Mouse (Mus musculus) splenic B cell, adult 2 months (primary cell): Measurements from ENCODE around the gene Ophn1.

Experiments used
- DNase-seq: peaks from one replicate; pipeline ENCODE4 v3.0.0-alpha.2; 2011; ENCODE audit warnings: low read depth, low spot score
- H3K27me3 ChIP-seq: 2 replicates; pipeline ENCODE4 v1.6.1; 2012; ENCODE audit warnings: mild to moderate bottlenecking, low read length, moderate library complexity, mixed read lengths; ENCODE audit not compliant: control insufficient read depth, poor library complexity, insufficient read depth, severe bottlenecking
- H3K36me3 ChIP-seq: 2 replicates; pipeline ENCODE4 v1.6.1; 2012; ENCODE audit warnings: mild to moderate bottlenecking, low read length, moderate library complexity, mixed read lengths; ENCODE audit not compliant: control insufficient read depth, poor library complexity, insufficient read depth, severe bottlenecking

Ophn1 gene

GRCm38 (mm10) chrX:98870541-98870940, 20.3 kb downstream of the Ophn1 start:
- H3K36me3 ChIP-seq: no peaks in the 10 kb centered on the region
- DNase-seq: no peak
- H3K27me3 ChIP-seq: no peaks in the 10 kb centered on the region

GRCm38 (mm10) chrX:98869735-98870134, 21.1 kb downstream of the Ophn1 start:
- Histone ChIP-seq H3K27me3 (no peaks in the 10 kb centered on the region), H3K36me3 (no peaks in the 10 kb centered on the region)
- DNase-seq: no peak

- no peaks in the 10 kb centered on the region for H3K36me3 ChIP-seq
- H3K27me3 ChIP-seq: no peaks in the 10 kb centered on the region
- DNase-seq: no peak
Measured at GRCm38 (mm10) chrX:98869165-98869564, 21.7 kb downstream of the Ophn1 start.

- H3K27me3 ChIP-seq: no peaks in the 10 kb centered on the region
- DNase-seq: peak; percentile 0
Measured at GRCm38 (mm10) chrX:98860167-98860566, 30.7 kb downstream of the Ophn1 start.

GRCm38 (mm10) chrX:98856046-98856445, 34.8 kb downstream of the Ophn1 start:
- no peaks in the 10 kb centered on the region for H3K36me3 ChIP-seq
- H3K27me3 ChIP-seq: no peaks in the 10 kb centered on the region
- no peak for DNase-seq

More at GRCm38 (mm10) chrX:98860167-98860566, 30.7 kb downstream of the Ophn1 start:
- no peaks in the 10 kb centered on the region for H3K36me3 ChIP-seq

- H3K36me3 ChIP-seq: no peaks in the 10 kb centered on the region
- no peak for DNase-seq
Measured at GRCm38 (mm10) chrX:98850869-98851268, 40.0 kb downstream of the Ophn1 start.

GRCm38 (mm10) chrX:98841606-98842005, 49.2 kb downstream of the Ophn1 start:
- Histone ChIP-seq H3K27me3 (no peaks in the 10 kb centered on the region), H3K36me3 (no peaks in the 10 kb centered on the region)
- DNase-seq: no peak

More at GRCm38 (mm10) chrX:98850869-98851268, 40.0 kb downstream of the Ophn1 start:
- H3K27me3 ChIP-seq: no peaks in the 10 kb centered on the region

GRCm38 (mm10) chrX:98835989-98836388, 54.8 kb downstream of the Ophn1 start:
- no peaks in the 10 kb centered on the region for H3K27me3 ChIP-seq
- H3K36me3 ChIP-seq: no peaks in the 10 kb centered on the region
- no peak for DNase-seq

GRCm38 (mm10) chrX:98803813-98804212, 87.0 kb downstream of the Ophn1 start:
- H3K27me3 ChIP-seq: no peaks in the 10 kb centered on the region
- no peaks in the 10 kb centered on the region for H3K36me3 ChIP-seq
- no peak for DNase-seq

- no peak for DNase-seq
- H3K36me3 ChIP-seq: no peaks in the 10 kb centered on the region
Measured at GRCm38 (mm10) chrX:98774247-98774950, 116.4 kb downstream of the Ophn1 start.

GRCm38 (mm10) chrX:98755089-98755488, 135.7 kb downstream of the Ophn1 start:
- H3K36me3 ChIP-seq: no peaks in the 10 kb centered on the region
- no peak for DNase-seq
- H3K27me3 ChIP-seq: no peaks in the 10 kb centered on the region

More at GRCm38 (mm10) chrX:98774247-98774950, 116.4 kb downstream of the Ophn1 start:
- no peaks in the 10 kb centered on the region for H3K27me3 ChIP-seq

- no peak for DNase-seq
- Histone ChIP-seq H3K27me3 (no peaks in the 10 kb centered on the region), H3K36me3 (no peaks in the 10 kb centered on the region)
Measured at GRCm38 (mm10) chrX:98751279-98751817, 139.5 kb downstream of the Ophn1 start.

- DNase-seq: no peak
- Histone ChIP-seq H3K27me3 (no peaks in the 10 kb centered on the region), H3K36me3 (no peaks in the 10 kb centered on the region)
Measured at GRCm38 (mm10) chrX:98736758-98737157, 154.1 kb downstream of the Ophn1 start.

- Histone ChIP-seq H3K27me3 (no peaks in the 10 kb centered on the region), H3K36me3 (no peaks in the 10 kb centered on the region)
- no peak for DNase-seq
Measured at GRCm38 (mm10) chrX:98722991-98723390, 167.8 kb downstream of the Ophn1 start.

GRCm38 (mm10) chrX:98707766-98708165, 183.1 kb downstream of the Ophn1 start:
- no peak for DNase-seq
- Histone ChIP-seq H3K36me3 (no peaks in the 10 kb centered on the region), H3K27me3 (no peaks in the 10 kb centered on the region)
